Mouse (Mus musculus): Measurements from ENCODE around the gene Mus81. TPM values are rescaled to one million over a fixed set of nuclear protein-coding genes. Genes with fewer than 3 reads are reported as not detected.

Mus81 gene
- polyA plus RNA-seq, 1 experiment from 2014 or later, result 50.1 TPM

Other genes starting within 250 kb of the Mus81 start
- gene Pacs1, start 215.3 kb downstream of the Mus81 start, polyA plus RNA-seq (2016; fragmentation: Nextera tagmentation; extraction: Ambion mirVana), result 32.5 and 32.8 TPM in 2 replicates
- gene Sf3b2, start 192.9 kb downstream of the Mus81 start, polyA plus RNA-seq (2016; fragmentation: Nextera tagmentation; extraction: Ambion mirVana), result 411 and 418 TPM in 2 replicates
- 20.4 and 24.1 TPM in 2 replicates for gene Gal3st3, start 190.1 kb downstream of the Mus81 start, polyA plus RNA-seq (2016; fragmentation: Nextera tagmentation; extraction: Ambion mirVana)
- not detected in 2 replicates for gene Catsper1, start 152.7 kb downstream of the Mus81 start, polyA plus RNA-seq (2016; fragmentation: Nextera tagmentation; extraction: Ambion mirVana)
- gene Cst6, start 138.8 kb downstream of the Mus81 start, polyA plus RNA-seq (2016; fragmentation: Nextera tagmentation; extraction: Ambion mirVana), result 0.87 and 2.2 TPM in 2 replicates
- gene Eif1ad, start 121.7 kb downstream of the Mus81 start, polyA plus RNA-seq (2016; fragmentation: Nextera tagmentation; extraction: Ambion mirVana), result 75.9 and 79.9 TPM in 2 replicates
- gene Banf1, start 121.2 kb downstream of the Mus81 start, polyA plus RNA-seq (2016; fragmentation: Nextera tagmentation; extraction: Ambion mirVana), result 392 and 402 TPM in 2 replicates
- 115 and 118 TPM in 2 replicates for gene Sart1, start 99.7 kb downstream of the Mus81 start, polyA plus RNA-seq (2016; fragmentation: Nextera tagmentation; extraction: Ambion mirVana)
- 0.17 and 0.28 TPM in 2 replicates for gene Tsga10ip, start 85.9 kb downstream of the Mus81 start, polyA plus RNA-seq (2016; fragmentation: Nextera tagmentation; extraction: Ambion mirVana)
- gene Drap1, start 63.4 kb downstream of the Mus81 start, polyA plus RNA-seq (2016; fragmentation: Nextera tagmentation; extraction: Ambion mirVana), result 257 and 262 TPM in 2 replicates
- gene AI837181, start 63.3 kb downstream of the Mus81 start, polyA plus RNA-seq (2016; fragmentation: Nextera tagmentation; extraction: Ambion mirVana), result 52.4 and 60.3 TPM in 2 replicates
- not detected in 2 replicates for gene Fosl1, start 40.9 kb downstream of the Mus81 start, polyA plus RNA-seq (2016; fragmentation: Nextera tagmentation; extraction: Ambion mirVana)
- 10.1 TPM in 2 replicates for gene Ccdc85b, start 30.5 kb downstream of the Mus81 start, polyA plus RNA-seq (2016; fragmentation: Nextera tagmentation; extraction: Ambion mirVana)
- gene Fibp, start 27.8 kb downstream of the Mus81 start, polyA plus RNA-seq (2016; fragmentation: Nextera tagmentation; extraction: Ambion mirVana), result 144 and 149 TPM in 2 replicates
- gene Ctsw, start 19.9 kb downstream of the Mus81 start, polyA plus RNA-seq (2016; fragmentation: Nextera tagmentation; extraction: Ambion mirVana), result 3.6 and 3.9 TPM in 2 replicates
- 57.9 and 68.9 TPM in 2 replicates for gene Efemp2, start 14.4 kb downstream of the Mus81 start, polyA plus RNA-seq (2016; fragmentation: Nextera tagmentation; extraction: Ambion mirVana)
- gene Cfl1, start 2.1 kb upstream of the Mus81 start, polyA plus RNA-seq (2016; fragmentation: Nextera tagmentation; extraction: Ambion mirVana), result 3,169 and 3,187 TPM in 2 replicates
- 0.22 TPM in 1 of 2 replicates, not detected in the other for gene 1700020D05Rik, start 15.4 kb upstream of the Mus81 start, polyA plus RNA-seq (2016; fragmentation: Nextera tagmentation; extraction: Ambion mirVana)
- 35.9 and 36.0 TPM in 2 replicates for gene Snx32, start 22.1 kb upstream of the Mus81 start, polyA plus RNA-seq (2016; fragmentation: Nextera tagmentation; extraction: Ambion mirVana)
- 0.08 and 0.14 TPM in 2 replicates for gene Ovol1, start 72.2 kb upstream of the Mus81 start, polyA plus RNA-seq (2016; fragmentation: Nextera tagmentation; extraction: Ambion mirVana)
- gene Ap5b1, start 79.6 kb upstream of the Mus81 start, polyA plus RNA-seq (2016; fragmentation: Nextera tagmentation; extraction: Ambion mirVana), result 2.2 and 2.6 TPM in 2 replicates
- gene Rnaseh2c, start 113.5 kb upstream of the Mus81 start, polyA plus RNA-seq (2016; fragmentation: Nextera tagmentation; extraction: Ambion mirVana), result 137 and 165 TPM in 2 replicates
- gene Kat5, start 121.8 kb upstream of the Mus81 start, polyA plus RNA-seq (2016; fragmentation: Nextera tagmentation; extraction: Ambion mirVana), result 80.4 and 81.6 TPM in 2 replicates
- 34.2 and 37.6 TPM in 2 replicates for gene Rela, start 149.1 kb upstream of the Mus81 start, polyA plus RNA-seq (2016; fragmentation: Nextera tagmentation; extraction: Ambion mirVana)
- gene Sipa1, start 175.3 kb upstream of the Mus81 start, polyA plus RNA-seq (2016; fragmentation: Nextera tagmentation; extraction: Ambion mirVana), result 18.8 and 20.6 TPM in 2 replicates
- gene Map3k11, start 200.3 kb upstream of the Mus81 start, polyA plus RNA-seq (2016; fragmentation: Nextera tagmentation; extraction: Ambion mirVana), result 25.4 and 26.2 TPM in 2 replicates
- 34.1 and 37.4 TPM in 2 replicates for gene Pcnx3, start 200.5 kb upstream of the Mus81 start, polyA plus RNA-seq (2016; fragmentation: Nextera tagmentation; extraction: Ambion mirVana)
- 0.36 TPM in 1 of 2 replicates, not detected in the other for gene Kcnk7, start 216.0 kb upstream of the Mus81 start, polyA plus RNA-seq (2016; fragmentation: Nextera tagmentation; extraction: Ambion mirVana)
- 8.2 and 9.1 TPM in 2 replicates for gene Ehbp1l1, start 237.9 kb upstream of the Mus81 start, polyA plus RNA-seq (2016; fragmentation: Nextera tagmentation; extraction: Ambion mirVana)
- 175 and 186 TPM in 2 replicates for gene Fam89b, start 241.3 kb upstream of the Mus81 start, polyA plus RNA-seq (2016; fragmentation: Nextera tagmentation; extraction: Ambion mirVana)

Measured in midbrain, embryonic 12.5 days (tissue).